Mouse (Mus musculus): ENCODE results near the gene Vdr. TPM values are rescaled to one million over a fixed set of nuclear protein-coding genes. Genes with fewer than 3 reads are reported as not detected.
A peak's percentile ranks its signal among the peaks of the same experiment; 100 is the strongest.

The Vdr gene
- polyA plus RNA-seq, 1 experiment from 2014 or later, result 8.1 TPM

DNA sequence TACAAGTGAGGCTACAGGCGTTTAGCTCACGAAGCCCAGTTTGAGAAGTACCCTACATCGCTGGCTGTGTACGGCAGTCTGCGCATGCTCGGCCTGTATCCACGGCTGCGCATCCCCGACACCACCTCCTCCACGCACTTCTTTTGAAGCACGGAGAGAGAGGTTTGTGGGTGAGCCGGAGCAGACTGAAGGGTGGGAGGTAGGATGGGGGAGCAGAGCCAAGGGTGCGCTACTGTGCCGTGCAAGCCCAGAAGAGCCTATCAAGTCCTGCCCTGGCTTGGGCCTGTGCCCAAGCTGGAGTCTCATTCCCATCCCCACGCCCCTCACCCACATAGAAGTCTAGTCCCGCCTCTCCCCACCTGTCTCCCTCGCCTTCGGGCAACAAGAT is 46.9 kb downstream of the Vdr start:
- Histone ChIP-seq H3K36me3 (0 out of 2 replicates have a peak, but pooled peaks cover 4% of the 10 kb centered on the region), H3K4me3 (replicated peaks) (no peak overlapping the region), H3K27ac (replicated peaks) (no peak overlapping the region), H3K9ac (no peak overlapping the region), H3K27me3 (no peaks in the 10 kb centered on the region), H3K9me3 (replicated peaks) (no peaks in the 10 kb centered on the region), H3K4me2 (replicated peaks) (0 out of 2 replicates have a peak overlapping the region, but pooled peaks have one; percentile 12), H3K4me1 (peaks cover 5% of the 10 kb centered on the region; the same call in 1 of the 2 replicates)
- ATAC-seq (ENCODE audit: insufficient number of reproducible peaks, low FRiP score, low TSS enrichment, low read depth), result no peak
- WGBS, result 70% methylated on average over 18 of the region's 18 CpGs

DNA sequence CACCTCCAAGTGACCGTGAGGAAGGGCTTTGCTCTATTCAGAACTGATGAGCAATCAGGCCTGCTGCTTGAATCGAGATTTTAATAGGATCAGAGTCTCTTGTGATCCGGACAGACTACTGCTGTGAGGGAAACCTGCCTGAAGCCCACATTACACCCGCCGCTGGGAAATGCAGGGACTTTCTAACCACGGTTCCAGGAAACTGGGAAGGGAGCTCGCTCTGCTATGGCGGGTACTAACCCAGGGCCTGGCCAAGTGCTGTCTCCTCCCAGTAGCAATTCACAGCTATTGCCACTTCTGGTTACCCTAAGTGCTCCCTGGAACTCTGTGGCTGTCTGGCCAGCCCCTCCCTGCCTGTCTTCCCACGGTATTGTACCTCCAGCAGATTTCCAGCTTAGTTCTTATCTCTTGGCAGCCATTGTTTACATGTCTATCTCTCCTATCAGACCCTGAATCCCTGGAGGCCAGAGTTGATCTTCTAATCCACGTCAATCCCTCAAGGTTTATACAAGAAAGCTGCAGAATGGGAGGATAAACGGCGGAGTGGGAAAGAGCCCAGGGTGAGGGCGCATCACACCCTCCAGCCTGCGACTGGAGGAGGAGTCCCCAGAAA is 47.4 kb downstream of the Vdr start:
- ATAC-seq (ENCODE audit: insufficient number of reproducible peaks, low FRiP score, low TSS enrichment, low read depth), result no peak
- no peak overlapping the region for H3K4me2 ChIP-seq (replicated peaks)
- no peak overlapping the region for H3K27ac ChIP-seq (replicated peaks)
- H3K4me3 ChIP-seq (replicated peaks), result no peak overlapping the region
- H3K27me3 ChIP-seq, result no peaks in the 10 kb centered on the region
- WGBS, result 44% methylated on average over 14 of the region's 14 CpGs
- H3K9ac ChIP-seq, result no peak overlapping the region
- H3K4me1 ChIP-seq, result peaks cover 5% of the 10 kb centered on the region; the same call in 1 of the 2 replicates
- 0 out of 2 replicates have a peak, but pooled peaks cover 4% of the 10 kb centered on the region for H3K36me3 ChIP-seq
- H3K9me3 ChIP-seq (replicated peaks), result no peaks in the 10 kb centered on the region

- Histone ChIP-seq H3K4me2 (replicated peaks) (no peak overlapping the region), H3K4me3 (replicated peaks) (no peak overlapping the region), H3K9me3 (replicated peaks) (no peaks in the 10 kb centered on the region), H3K27ac (replicated peaks) (no peak overlapping the region), H3K27me3 (no peaks in the 10 kb centered on the region), H3K36me3 (no peaks in the 10 kb centered on the region), H3K9ac (no peak overlapping the region), H3K4me1 (peaks cover 5% of the 10 kb centered on the region; the same call in 1 of the 2 replicates)
- no peak for ATAC-seq (ENCODE audit: insufficient number of reproducible peaks, low FRiP score, low TSS enrichment, low read depth)
- 80% methylated on average over 3 of the region's 3 CpGs for WGBS
Measured at GRCm38 (mm10) chr15:97860353-97860752, 50.1 kb downstream of the Vdr start.

DNA sequence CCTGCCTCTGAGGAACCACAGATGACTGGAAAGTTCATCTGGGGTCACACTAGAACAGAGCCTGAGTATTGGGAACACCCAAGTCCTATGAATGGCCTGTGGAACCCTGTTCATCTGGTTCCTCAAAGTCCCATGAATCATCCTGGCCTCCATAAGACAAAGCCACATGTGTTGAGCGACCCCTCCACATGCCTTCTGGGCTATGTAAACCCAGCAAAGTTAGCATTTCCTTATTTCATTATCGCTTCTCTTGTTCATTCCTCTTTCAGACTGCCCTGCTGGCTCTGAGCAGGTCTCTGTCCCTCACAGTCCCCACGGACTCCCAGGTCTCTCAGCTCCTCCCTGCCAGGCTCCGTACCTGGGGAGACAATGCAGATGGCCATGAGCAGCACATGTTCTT is 52.0 kb downstream of the Vdr start:
- Histone ChIP-seq H3K9me3 (replicated peaks) (no peaks in the 10 kb centered on the region), H3K4me1 (0 out of 2 replicates have a peak, but pooled peaks cover 2% of the 10 kb centered on the region), H3K36me3 (no peaks in the 10 kb centered on the region), H3K27me3 (no peaks in the 10 kb centered on the region), H3K9ac (no peak overlapping the region), H3K4me3 (replicated peaks) (no peak overlapping the region), H3K27ac (replicated peaks) (no peak overlapping the region), H3K4me2 (replicated peaks) (no peak overlapping the region)
- 79% methylated on average over 4 of the region's 4 CpGs for WGBS
- ATAC-seq (ENCODE audit: insufficient number of reproducible peaks, low FRiP score, low TSS enrichment, low read depth), result no peak

DNA sequence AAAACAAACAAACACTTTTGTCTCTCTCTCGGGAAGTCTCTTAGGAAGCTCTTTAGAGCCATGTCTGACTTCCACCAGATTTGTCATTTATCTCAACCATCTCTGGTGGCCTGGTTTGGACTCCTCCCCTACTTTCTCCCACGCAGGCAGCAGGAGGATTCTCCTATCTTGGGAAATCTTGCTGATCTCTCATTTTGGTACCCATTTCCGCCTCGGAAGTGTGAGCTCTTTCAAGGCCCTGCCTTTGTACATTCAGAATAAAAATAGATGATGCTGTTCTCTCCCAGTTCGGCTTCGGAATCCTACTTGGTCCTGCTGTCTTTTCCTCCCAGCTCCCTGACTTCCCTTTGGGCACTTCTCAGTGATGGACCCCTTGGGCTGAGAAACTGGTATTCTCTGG is 55.9 kb downstream of the Vdr start:
- no peaks in the 10 kb centered on the region for H3K27me3 ChIP-seq
- H3K4me3 ChIP-seq (replicated peaks), result no peak overlapping the region
- no peak for ATAC-seq (ENCODE audit: insufficient number of reproducible peaks, low FRiP score, low TSS enrichment, low read depth)
- H3K27ac ChIP-seq (replicated peaks), result no peak overlapping the region
- 64% methylated on average over 6 of the region's 6 CpGs for WGBS
- no peaks in the 10 kb centered on the region for H3K36me3 ChIP-seq
- no peaks in the 10 kb centered on the region for H3K9me3 ChIP-seq (replicated peaks)
- no peak overlapping the region for H3K4me2 ChIP-seq (replicated peaks)
- H3K9ac ChIP-seq, result no peak overlapping the region
- no peaks in the 10 kb centered on the region for H3K4me1 ChIP-seq

DNA sequence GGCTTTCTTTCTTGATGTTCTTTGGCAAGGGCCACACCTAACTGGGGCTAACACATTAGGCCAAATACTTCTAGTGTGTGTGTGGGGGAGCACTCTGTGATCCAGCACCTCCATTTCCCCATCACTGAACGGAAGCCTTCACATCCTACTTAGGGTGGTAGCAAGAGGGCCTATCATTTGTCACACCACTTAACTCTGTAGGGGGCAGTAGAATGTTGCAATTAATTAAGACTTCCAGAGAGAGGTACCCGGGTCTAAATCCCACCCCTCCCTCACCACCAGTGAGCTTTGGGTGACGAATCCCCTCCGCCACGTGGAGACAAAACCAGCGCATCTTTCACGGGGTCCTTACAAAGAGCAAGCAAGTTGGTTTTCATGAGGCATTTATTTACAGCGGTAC is 56.4 kb downstream of the Vdr start:
- H3K9me3 ChIP-seq (replicated peaks), result no peaks in the 10 kb centered on the region
- no peak overlapping the region for H3K9ac ChIP-seq
- WGBS, result 49% methylated on average over 8 of the region's 8 CpGs
- H3K4me3 ChIP-seq (replicated peaks), result no peak overlapping the region
- no peaks in the 10 kb centered on the region for H3K27me3 ChIP-seq
- no peak overlapping the region for H3K4me2 ChIP-seq (replicated peaks)
- H3K36me3 ChIP-seq, result no peaks in the 10 kb centered on the region
- no peak for ATAC-seq (ENCODE audit: insufficient number of reproducible peaks, low FRiP score, low TSS enrichment, low read depth)
- H3K27ac ChIP-seq (replicated peaks), result no peak overlapping the region
- H3K4me1 ChIP-seq, result no peaks in the 10 kb centered on the region

DNA sequence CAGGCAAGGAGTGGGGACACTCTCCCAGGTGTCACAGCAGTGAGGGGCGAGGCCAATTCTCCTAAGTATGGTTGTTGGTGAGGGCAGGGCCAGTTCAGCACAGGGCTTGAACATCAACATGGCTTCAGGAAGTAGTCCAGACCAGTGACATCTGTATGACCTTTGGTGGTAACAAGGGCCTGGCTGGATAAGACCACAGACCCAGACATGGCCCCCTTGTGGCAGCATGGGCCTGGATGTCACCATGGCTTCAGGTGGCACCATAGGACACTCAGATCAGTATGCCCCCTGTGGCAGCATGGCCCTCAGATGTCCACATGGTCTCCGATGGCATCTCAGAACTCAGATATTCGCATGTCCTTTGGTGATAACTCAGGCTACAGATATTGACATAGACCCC is 58.1 kb downstream of the Vdr start:
- Histone ChIP-seq H3K36me3 (no peaks in the 10 kb centered on the region), H3K27me3 (no peaks in the 10 kb centered on the region), H3K27ac (replicated peaks) (no peak overlapping the region), H3K9ac (no peak overlapping the region), H3K4me3 (replicated peaks) (no peak overlapping the region), H3K4me1 (no peaks in the 10 kb centered on the region), H3K4me2 (replicated peaks) (no peak overlapping the region), H3K9me3 (replicated peaks) (no peaks in the 10 kb centered on the region)
- ATAC-seq (ENCODE audit: insufficient number of reproducible peaks, low FRiP score, low TSS enrichment, low read depth), result no peak
- WGBS, result 82% methylated on average over 3 of the region's 3 CpGs

- H3K27me3 ChIP-seq, result no peaks in the 10 kb centered on the region
- no peaks in the 10 kb centered on the region for H3K36me3 ChIP-seq
- no peak overlapping the region for H3K4me2 ChIP-seq (replicated peaks)
- no peaks in the 10 kb centered on the region for H3K4me1 ChIP-seq
- ATAC-seq (ENCODE audit: insufficient number of reproducible peaks, low FRiP score, low TSS enrichment, low read depth), result no peak
- H3K4me3 ChIP-seq (replicated peaks), result no peak overlapping the region
- no peak overlapping the region for H3K9ac ChIP-seq
- no peak overlapping the region for H3K27ac ChIP-seq (replicated peaks)
- WGBS, result 87% methylated on average over 5 of the region's 5 CpGs
- H3K9me3 ChIP-seq (replicated peaks), result no peaks in the 10 kb centered on the region
Measured at GRCm38 (mm10) chr15:97851011-97851410, 59.4 kb downstream of the Vdr start.

GRCm38 (mm10) chr15:97850441-97850840 is 60.0 kb downstream of the Vdr start:
- no peaks in the 10 kb centered on the region for H3K4me1 ChIP-seq
- ATAC-seq (ENCODE audit: insufficient number of reproducible peaks, low FRiP score, low TSS enrichment, low read depth), result no peak
- H3K9ac ChIP-seq, result no peak overlapping the region
- H3K27me3 ChIP-seq, result no peaks in the 10 kb centered on the region
- no peak overlapping the region for H3K4me3 ChIP-seq (replicated peaks)
- 21% methylated on average over 2 of the region's 2 CpGs for WGBS
- H3K4me2 ChIP-seq (replicated peaks), result no peak overlapping the region
- H3K27ac ChIP-seq (replicated peaks), result no peak overlapping the region
- H3K36me3 ChIP-seq, result no peaks in the 10 kb centered on the region
- H3K9me3 ChIP-seq (replicated peaks), result no peaks in the 10 kb centered on the region

DNA sequence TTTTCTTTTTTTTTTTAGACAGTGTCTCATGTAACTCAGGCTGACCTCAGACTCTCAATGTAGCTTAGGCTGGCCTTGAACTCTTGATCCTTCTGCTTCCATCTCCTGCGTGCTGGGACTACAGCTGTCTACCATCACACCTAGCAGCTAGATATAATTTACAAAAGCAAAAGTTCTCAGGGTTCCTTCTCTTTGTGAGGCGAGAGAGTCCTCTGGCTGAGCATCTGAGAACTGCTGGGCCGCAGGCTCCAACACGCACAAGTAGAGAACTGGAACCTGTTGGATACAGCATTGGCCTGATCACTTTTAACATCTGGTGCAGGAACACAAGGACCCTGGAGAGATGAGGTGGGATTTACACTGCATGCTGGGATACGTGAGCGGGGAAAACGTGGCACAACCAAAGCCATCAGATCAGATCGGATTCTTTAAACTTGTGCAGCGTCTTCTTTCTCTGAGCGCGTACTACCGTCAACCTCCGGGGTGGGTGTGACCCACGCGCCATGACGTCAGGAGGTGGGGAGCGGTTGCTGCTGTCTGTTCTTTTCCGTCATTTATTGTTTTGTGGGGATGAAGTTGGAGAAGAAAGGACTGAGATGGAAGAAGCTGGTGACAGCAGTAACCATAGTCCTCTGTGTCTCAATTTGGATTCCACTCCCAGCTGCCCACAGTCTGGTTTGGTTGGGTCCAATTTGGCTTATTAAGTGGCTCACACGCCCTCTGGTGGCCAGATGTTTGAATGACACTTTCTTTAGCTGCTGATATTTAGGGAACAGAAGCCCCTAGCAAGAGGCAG is 61.1 kb downstream of the Vdr start:
- peak; percentile 72 for ATAC-seq (ENCODE audit: insufficient number of reproducible peaks, low FRiP score, low TSS enrichment, low read depth)
- Histone ChIP-seq H3K27ac (replicated peaks) (peak overlapping the region; percentile 75), H3K4me3 (replicated peaks) (peak overlapping the region; percentile 39), H3K9ac (0 out of 2 replicates have a peak overlapping the region, but pooled peaks have one; percentile 4), H3K4me1 (no peaks in the 10 kb centered on the region; the same call in 1 of the 2 replicates), H3K36me3 (no peaks in the 10 kb centered on the region), H3K9me3 (replicated peaks) (no peaks in the 10 kb centered on the region), H3K27me3 (no peaks in the 10 kb centered on the region), H3K4me2 (replicated peaks) (peak overlapping the region; percentile 64)
- 5% methylated on average over 19 of the region's 19 CpGs for WGBS

GRCm38 (mm10) chr15:97847866-97848265 is 62.6 kb downstream of the Vdr start:
- Histone ChIP-seq H3K4me3 (replicated peaks) (no peak overlapping the region), H3K9ac (no peak overlapping the region), H3K27me3 (no peaks in the 10 kb centered on the region), H3K4me2 (replicated peaks) (no peak overlapping the region), H3K27ac (replicated peaks) (no peak overlapping the region), H3K9me3 (replicated peaks) (no peaks in the 10 kb centered on the region), H3K4me1 (no peaks in the 10 kb centered on the region; the same call in 1 of the 2 replicates), H3K36me3 (no peaks in the 10 kb centered on the region)
- no peak for ATAC-seq (ENCODE audit: insufficient number of reproducible peaks, low FRiP score, low TSS enrichment, low read depth)
- WGBS, result 95% methylated on average over 2 of the region's 2 CpGs

Measured in embryonic facial prominence, embryonic 15.5 days (tissue).